7 mouse cellular contexts compared by ENCODE assay signal in the genomic region with DNA sequence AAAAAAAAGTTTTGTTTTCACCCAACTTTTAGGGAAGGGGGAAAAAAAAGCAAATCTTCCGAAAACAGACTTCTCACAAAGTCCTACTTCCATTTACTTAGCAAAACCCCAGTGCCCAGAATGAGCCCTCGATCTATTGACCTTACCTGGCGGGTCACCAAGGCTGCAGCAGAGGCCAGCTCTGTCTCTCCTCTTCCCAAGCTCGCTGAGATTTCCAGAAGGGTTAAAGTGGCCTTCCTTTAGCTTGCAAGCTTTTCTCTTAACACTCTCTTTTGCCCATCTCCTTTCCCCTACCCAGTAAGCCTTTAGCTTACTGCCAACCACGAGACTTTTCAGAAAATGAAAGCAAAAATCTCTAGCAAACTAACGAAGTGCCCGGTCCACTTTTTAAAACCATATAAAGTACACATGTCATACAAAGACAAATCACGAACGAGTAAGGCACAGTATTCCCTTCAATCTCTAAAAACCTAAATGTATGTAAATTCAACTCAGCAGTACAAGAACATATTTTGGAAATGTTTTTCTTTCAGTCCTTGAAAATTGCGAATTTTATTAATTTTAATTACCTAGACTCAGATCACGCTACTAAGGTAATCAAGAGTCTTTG. TPM values are rescaled to one million over a fixed set of nuclear protein-coding genes. Genes with fewer than 3 reads are reported as not detected.
DNase-seq lines count a peak whose midpoint lies in the region; ATAC-seq and TF ChIP-seq lines count a peak whose summit lies in the region.

No protein-coding gene starts in this region.

- peak overlapping the region; percentile 70 for H3K9ac ChIP-seq in kidney, embryonic 15.5 days
- H3K9ac ChIP-seq in midbrain, embryonic 13.5 days (replicated peaks): peak overlapping the region; percentile 95

- peak overlapping the region; percentile 97 for H3K4me3 ChIP-seq in E14TG2a.4 (replicated peaks; ENCODE audit: low read length)
- H3K4me3 ChIP-seq in forebrain, embryonic 10.5 days: peak overlapping the region; percentile 83
- H3K4me3 ChIP-seq in kidney, embryonic 15.5 days (replicated peaks): peak overlapping the region; percentile 67
- peak overlapping the region; percentile 90 for H3K4me3 ChIP-seq in midbrain, embryonic 13.5 days (replicated peaks)

- no peaks in the 10 kb centered on the region for H3K36me3 ChIP-seq in E14TG2a.4 (ENCODE audit: insufficient read depth, low read length)
- H3K36me3 ChIP-seq in forebrain, embryonic 10.5 days (replicated peaks): peaks cover 12% of the 10 kb centered on the region
- H3K36me3 ChIP-seq in kidney, embryonic 15.5 days: no peaks in the 10 kb centered on the region
- H3K36me3 ChIP-seq in midbrain, embryonic 13.5 days: no peaks in the 10 kb centered on the region

- no peaks in the 10 kb centered on the region for H3K27me3 ChIP-seq in E14TG2a.4 (ENCODE audit: insufficient read depth, low read length)
- H3K27me3 ChIP-seq in forebrain, embryonic 10.5 days (ENCODE audit: poor library complexity, severe bottlenecking): no peaks in the 10 kb centered on the region
- no peaks in the 10 kb centered on the region for H3K27me3 ChIP-seq in kidney, embryonic 15.5 days
- H3K27me3 ChIP-seq in midbrain, embryonic 13.5 days: no peaks in the 10 kb centered on the region

- no peaks in the 10 kb centered on the region for H3K9me3 ChIP-seq in E14TG2a.4 (ENCODE audit: low read length)
- no peaks in the 10 kb centered on the region for H3K9me3 ChIP-seq in forebrain, embryonic 10.5 days
- no peaks in the 10 kb centered on the region for H3K9me3 ChIP-seq in kidney, embryonic 15.5 days (replicated peaks)
- no peaks in the 10 kb centered on the region for H3K9me3 ChIP-seq in midbrain, embryonic 13.5 days

- peaks cover 34% of the 10 kb centered on the region for H3K4me1 ChIP-seq in E14TG2a.4 (replicated peaks; ENCODE audit: low read depth, low read length)
- H3K4me1 ChIP-seq in forebrain, embryonic 10.5 days: peaks cover 27% of the 10 kb centered on the region
- peaks cover 23% of the 10 kb centered on the region for H3K4me1 ChIP-seq in kidney, embryonic 15.5 days
- peaks cover 29% of the 10 kb centered on the region for H3K4me1 ChIP-seq in midbrain, embryonic 13.5 days (replicated peaks)

- WGBS in forebrain, embryonic 10.5 days: 14% methylated on average over 11 of the region's 11 CpGs
- WGBS in kidney, embryonic 15.5 days: 8% methylated on average over 11 of the region's 11 CpGs
- 10% methylated on average over 11 of the region's 11 CpGs for WGBS in midbrain, embryonic 13.5 days

- no peak for ATAC-seq in kidney, embryonic 15.5 days (replicated peaks; ENCODE audit: low FRiP score)
- ATAC-seq in midbrain, embryonic 13.5 days: no peak

- TF ChIP-seq CTCF in E14TG2a.4 (conservative IDR thresholded peaks at IDR 0.05; ENCODE audit: low read length): no peak

- peak; percentile 40 for DNase-seq in 416B (ENCODE audit: low read depth)
- DNase-seq in forebrain, embryonic 10.5 days (ENCODE audit: extremely low spot score, low spot score): no peak
- no peak for DNase-seq in spleen, postnatal 10 days (ENCODE audit: low spot score in 2 of 2)
- DNase-seq in spleen, adult 18-20 months: no peak

- H3K27ac ChIP-seq in forebrain, embryonic 10.5 days: peak overlapping the region; percentile 96
- H3K27ac ChIP-seq in kidney, embryonic 15.5 days: peak overlapping the region; percentile 97
- H3K27ac ChIP-seq in midbrain, embryonic 13.5 days: peak overlapping the region; percentile 97; the same call in 1 of the 2 replicates

- peak overlapping the region; percentile 76 for H3K4me2 ChIP-seq in kidney, embryonic 15.5 days
- peak overlapping the region; percentile 79 for H3K4me2 ChIP-seq in midbrain, embryonic 13.5 days (replicated peaks)

RNA-seq across cellular contexts. Expression of a gene that starts 1.3 kb away (rescaled TPM):
- 36.5 and 37.6 TPM in 2 replicates for polyA plus RNA-seq in forebrain, embryonic 10.5 days (2016; fragmentation: Nextera tagmentation; extraction: Ambion mirVana)
- 23.0 and 24.1 TPM in 2 replicates for polyA plus RNA-seq in kidney, embryonic 15.5 days (2015; fragmentation: Nextera tagmentation; extraction: Ambion mirVana)
- 52.1 and 54.8 TPM in 2 replicates for polyA plus RNA-seq in midbrain, embryonic 13.5 days (2015; fragmentation: Nextera tagmentation; extraction: Ambion mirVana)

RNA-seq across cellular contexts. Expression of a gene that starts 7.5 kb away (rescaled TPM):
- 64.8 and 71.4 TPM in 2 replicates for polyA plus RNA-seq in forebrain, embryonic 10.5 days (2016; fragmentation: Nextera tagmentation; extraction: Ambion mirVana)
- 40.9 and 48.4 TPM in 2 replicates for polyA plus RNA-seq in kidney, embryonic 15.5 days (2015; fragmentation: Nextera tagmentation; extraction: Ambion mirVana)
- 36.7 and 37.3 TPM in 2 replicates for polyA plus RNA-seq in midbrain, embryonic 13.5 days (2015; fragmentation: Nextera tagmentation; extraction: Ambion mirVana)

RNA-seq across cellular contexts. Expression of a gene that starts 29.7 kb away (rescaled TPM):
- 65.4 and 73.4 TPM in 2 replicates for polyA plus RNA-seq in forebrain, embryonic 10.5 days (2016; fragmentation: Nextera tagmentation; extraction: Ambion mirVana)
- 86.7 and 97.2 TPM in 2 replicates for polyA plus RNA-seq in kidney, embryonic 15.5 days (2015; fragmentation: Nextera tagmentation; extraction: Ambion mirVana)
- 20.7 and 23.0 TPM in 2 replicates for polyA plus RNA-seq in midbrain, embryonic 13.5 days (2015; fragmentation: Nextera tagmentation; extraction: Ambion mirVana)
